Mouse (Mus musculus) hindbrain, embryonic 11.5 days (tissue): ENCODE measurements around the gene Gfy. TPM values are rescaled to one million over a fixed set of nuclear protein-coding genes. Genes with fewer than 3 reads are reported as not detected.

ENCODE experiments used
- ATAC-seq: fragments of 200-750 bp; cut with Nextera tagmentation; 2 replicates; pipeline ENCODE4 v1.8.0; 2017; ENCODE audit warnings: mild to moderate bottlenecking, moderate TSS enrichment, moderate library complexity; ENCODE audit not compliant: low FRiP score
- DNase-seq: peaks from one replicate; pipeline ENCODE4 v3.0.0-alpha.2; 2015; ENCODE audit warnings: low spot score
- H3K27ac ChIP-seq: fragments of 300-500 bp; sonication (generic); 2 replicates; pipeline ENCODE4 v1.5.1; 2014; ENCODE audit warnings: mild to moderate bottlenecking, low read depth, low read length
- H3K27me3 ChIP-seq: fragments of 300-500 bp; sonication (generic); 2 replicates; pipeline ENCODE4 v1.6.1; 2014; ENCODE audit warnings: mild to moderate bottlenecking, low read length, moderate library complexity, mixed read lengths; ENCODE audit not compliant: control insufficient read depth, insufficient read depth
- H3K36me3 ChIP-seq: fragments of 300-500 bp; sonication (generic); 2 replicates; pipeline ENCODE4 v1.6.1; 2014; ENCODE audit warnings: mild to moderate bottlenecking, low read length, moderate library complexity, mixed read lengths; ENCODE audit not compliant: control insufficient read depth, insufficient read depth
- H3K4me1 ChIP-seq: fragments of 300-500 bp; sonication (generic); replicated peaks from 2 replicates; pipeline ENCODE4 v1.6.1; 2014; ENCODE audit warnings: low read length, mixed read lengths; ENCODE audit not compliant: control insufficient read depth, insufficient read depth
- H3K4me2 ChIP-seq: fragments of 300-500 bp; sonication (generic); replicated peaks from 2 replicates; pipeline ENCODE4 v1.6.1; 2014; ENCODE audit warnings: mild to moderate bottlenecking, low read depth, low read length
- H3K4me3 ChIP-seq: fragments of 300-500 bp; sonication (generic); 2 replicates; pipeline ENCODE4 v1.5.1; 2014; ENCODE audit warnings: low read depth, low read length
- H3K9ac ChIP-seq: fragments of 300-500 bp; sonication (generic); 2 replicates; pipeline ENCODE4 v1.6.1; 2014; ENCODE audit warnings: low read depth, low read length
- H3K9me3 ChIP-seq: fragments of 300-500 bp; sonication (generic); 2 replicates; pipeline ENCODE4 v1.6.1; 2016; ENCODE audit warnings: low read length; ENCODE audit not compliant: control insufficient read depth
- WGBS: fragments of 180-500 bp; shearing (Covaris S2); extraction: QIAGEN DNeasy Blood & Tissue Kit; methylation state at CpG from one replicate; pipeline ENCODE4 v1.1.7; 2014; 5-methylcytosine and 5-hydroxymethylcytosine counted together
- polyA plus RNA-seq: library from polyadenylated mRNA; unstranded; fragments of >200 nt; fragmentation: Nextera tagmentation; extraction: Ambion mirVana; gene quantifications from 2 replicates; pipeline ENCODE4 v1.2.1, GENCODE M21; 2014

The Gfy gene
- polyA plus RNA-seq, 1 experiment from 2014 or later: not detected

- H3K4me2 ChIP-seq: no peak overlapping the region
- no peak overlapping the region for H3K27ac ChIP-seq
- no peak overlapping the region for H3K4me3 ChIP-seq
- H3K4me1 ChIP-seq: peaks cover 7% of the 10 kb centered on the region
- H3K27me3 ChIP-seq: peaks cover 19% of the 10 kb centered on the region
- DNase-seq (peak; percentile 2), ATAC-seq (no peak)
- no peaks in the 10 kb centered on the region; the same call in 1 of the 2 replicates for H3K36me3 ChIP-seq
- no peak overlapping the region for H3K9ac ChIP-seq
- no peaks in the 10 kb centered on the region for H3K9me3 ChIP-seq
- 68% methylated on average over 5 of the region's 5 CpGs for WGBS
Measured at GRCm38 (mm10) chr7:45213708-45214107, 34.3 kb upstream of the Gfy start.

GRCm38 (mm10) chr7:45212356-45212755 lies 33.0 kb upstream of the Gfy start:
- Histone ChIP-seq H3K4me1 (peaks cover 6% of the 10 kb centered on the region), H3K9me3 (no peaks in the 10 kb centered on the region), H3K36me3 (no peaks in the 10 kb centered on the region), H3K27me3 (peaks cover 19% of the 10 kb centered on the region), H3K9ac (no peak overlapping the region), H3K4me3 (no peak overlapping the region), H3K4me2 (no peak overlapping the region), H3K27ac (no peak overlapping the region)
- WGBS: 69% methylated on average over 7 of the region's 7 CpGs
- ATAC-seq (no peak), DNase-seq (no peak)

- no peaks in the 10 kb centered on the region for H3K36me3 ChIP-seq
- peak within 1 kb of the TSS; percentile 14 for H3K4me2 ChIP-seq
- H3K27ac ChIP-seq: no peak within 1 kb of the TSS
- peaks cover 19% of the 10 kb centered on the region for H3K27me3 ChIP-seq
- peaks cover 1% of the 10 kb centered on the region for H3K4me1 ChIP-seq
- no peak within 1 kb of the TSS for H3K4me3 ChIP-seq
- H3K9me3 ChIP-seq: no peaks in the 10 kb centered on the region
- H3K9ac ChIP-seq: no peak within 1 kb of the TSS
- no peak for ATAC-seq
- DNase-seq: peak; percentile 23
- 3% methylated on average over 17 of the region's 17 CpGs for WGBS
Measured at GRCm38 (mm10) chr7:45211851-45212251, 32.5 kb upstream of the Gfy start, which contains the start of gene Dkkl1. Gene Dkkl1 (minus strand): TSS chr7:45212147.

GRCm38 (mm10) chr7:45211070-45211469 lies 31.7 kb upstream of the Gfy start:
- Histone ChIP-seq H3K9me3 (no peaks in the 10 kb centered on the region), H3K27me3 (peaks cover 19% of the 10 kb centered on the region), H3K4me2 (no peak overlapping the region), H3K4me1 (no peaks in the 10 kb centered on the region; the same call in 1 of the 2 replicates), H3K36me3 (no peaks in the 10 kb centered on the region), H3K9ac (no peak overlapping the region), H3K27ac (no peak overlapping the region), H3K4me3 (no peak overlapping the region)
- DNase-seq (no peak), ATAC-seq (no peak)
- 76% methylated on average over 10 of the region's 10 CpGs for WGBS

GRCm38 (mm10) chr7:45208260-45208659 lies 28.9 kb upstream of the Gfy start:
- WGBS: 76% methylated on average over 6 of the region's 6 CpGs
- peaks cover 21% of the 10 kb centered on the region for H3K27me3 ChIP-seq
- no peaks in the 10 kb centered on the region for H3K9me3 ChIP-seq
- no peak for DNase-seq
- H3K36me3 ChIP-seq: no peaks in the 10 kb centered on the region
- no peak for ATAC-seq
- H3K9ac ChIP-seq: no peak overlapping the region
- no peaks in the 10 kb centered on the region for H3K4me1 ChIP-seq
- H3K27ac ChIP-seq: no peak overlapping the region
- H3K4me2 ChIP-seq: no peak overlapping the region
- no peak overlapping the region for H3K4me3 ChIP-seq

GRCm38 (mm10) chr7:45204380-45205143 lies 25.2 kb upstream of the Gfy start, which contains the start of gene Ccdc155:
Gene Ccdc155 (minus strand): TSS chr7:45204892.
- H3K9ac ChIP-seq: peak within 1 kb of the TSS; percentile 34; the same call in 1 of the 2 replicates
- peak; percentile 96 for ATAC-seq
- H3K27me3 ChIP-seq: peaks cover 8% of the 10 kb centered on the region
- H3K4me2 ChIP-seq: peak within 1 kb of the TSS; percentile 21
- H3K27ac ChIP-seq: no peak within 1 kb of the TSS
- no peaks in the 10 kb centered on the region for H3K36me3 ChIP-seq
- H3K9me3 ChIP-seq: no peaks in the 10 kb centered on the region
- WGBS: 9% methylated on average over 44 of the region's 44 CpGs
- H3K4me1 ChIP-seq: no peaks in the 10 kb centered on the region
- peak within 1 kb of the TSS; percentile 34 for H3K4me3 ChIP-seq
- DNase-seq: peak; percentile 99

- Histone ChIP-seq H3K4me3 (no peak overlapping the region), H3K27me3 (peaks cover 4% of the 10 kb centered on the region), H3K9ac (no peak overlapping the region), H3K4me2 (no peak overlapping the region), H3K27ac (no peak overlapping the region), H3K9me3 (no peaks in the 10 kb centered on the region), H3K4me1 (no peaks in the 10 kb centered on the region), H3K36me3 (no peaks in the 10 kb centered on the region)
- 63% methylated on average over 10 of the region's 10 CpGs for WGBS
- no peak for ATAC-seq
- DNase-seq: no peak
Measured at GRCm38 (mm10) chr7:45202654-45203053, 23.3 kb upstream of the Gfy start.

- no peak overlapping the region for H3K27ac ChIP-seq
- no peak overlapping the region for H3K9ac ChIP-seq
- no peak overlapping the region for H3K4me3 ChIP-seq
- peaks cover 4% of the 10 kb centered on the region for H3K27me3 ChIP-seq
- H3K4me2 ChIP-seq: no peak overlapping the region
- no peaks in the 10 kb centered on the region for H3K36me3 ChIP-seq
- ATAC-seq: no peak
- no peaks in the 10 kb centered on the region for H3K4me1 ChIP-seq
- WGBS: 89% methylated on average over 11 of the region's 11 CpGs
- no peak for DNase-seq
- H3K9me3 ChIP-seq: no peaks in the 10 kb centered on the region
Measured at GRCm38 (mm10) chr7:45198961-45199360, 19.6 kb upstream of the Gfy start.

GRCm38 (mm10) chr7:45198435-45198834 lies 19.1 kb upstream of the Gfy start:
- no peaks in the 10 kb centered on the region for H3K4me1 ChIP-seq
- DNase-seq (peak; percentile 77), ATAC-seq (peak; percentile 47)
- WGBS: 18% methylated on average over 5 of the region's 5 CpGs
- H3K4me2 ChIP-seq: no peak overlapping the region
- no peak overlapping the region for H3K9ac ChIP-seq
- no peak overlapping the region for H3K27ac ChIP-seq
- H3K36me3 ChIP-seq: no peaks in the 10 kb centered on the region
- peaks cover 4% of the 10 kb centered on the region for H3K27me3 ChIP-seq
- H3K4me3 ChIP-seq: no peak overlapping the region
- no peaks in the 10 kb centered on the region for H3K9me3 ChIP-seq
